Mouse (Mus musculus) T-helper 2 cell (primary cell): ENCODE data around the gene Fam198a.
"Not testable (repeated sequence)": the region's sequence is repeated elsewhere in the genome, so short reads cannot be mapped to it uniquely, and the experiment has no call there.

Source experiments
- in situ Hi-C: fragments of 300-600 bp; cut with MboI, MseI; formaldehyde crosslinking; loops from one replicate; pipeline ENCODE4 v1.15.1; 2025; ENCODE audit warnings: high pct_unique_total_duplicates

Fam198a gene

GRCm38 (mm10) chr9:122020321-122020720 is 69.5 kb downstream of the Fam198a start:
- in situ Hi-C loops: no loop called here

GRCm38 (mm10) chr9:122021171-122021570 is 70.4 kb downstream of the Fam198a start:
- in situ Hi-C loops: not testable (repeated sequence)

- in situ Hi-C loops: no loop called here
Observed at GRCm38 (mm10) chr9:122021581-122021980, 70.8 kb downstream of the Fam198a start.

- in situ Hi-C loops: no loop called here
Observed at GRCm38 (mm10) chr9:122022776-122023175, 72.0 kb downstream of the Fam198a start.

- in situ Hi-C loops: no loop called here
Observed at GRCm38 (mm10) chr9:122023873-122024272, 73.1 kb downstream of the Fam198a start.

- in situ Hi-C loops: no loop called here
Observed at GRCm38 (mm10) chr9:122024419-122024818, 73.6 kb downstream of the Fam198a start.

- in situ Hi-C loops: no loop called here
Observed at GRCm38 (mm10) chr9:122025855-122026590, 75.2 kb downstream of the Fam198a start.

GRCm38 (mm10) chr9:122027081-122027913 is 76.5 kb downstream of the Fam198a start:
- in situ Hi-C loops: no loop called here

- in situ Hi-C loops: no loop called here
Observed at GRCm38 (mm10) chr9:122027914-122028745, 77.3 kb downstream of the Fam198a start.

- in situ Hi-C loops: loop anchor here (10.0 kb wide), 1 partner anchor 1615 kb away; no protein-coding TSS in a partner anchor
Observed at GRCm38 (mm10) chr9:122029765-122030164, 79.0 kb downstream of the Fam198a start.
